Mouse (Mus musculus) intestine, embryonic 14.5 days (tissue): ENCODE measurements around the gene Rapgef2. TPM values are rescaled to one million over a fixed set of nuclear protein-coding genes. Genes with fewer than 3 reads are reported as not detected.

ENCODE experiments used
- ATAC-seq: fragments of 200-750 bp; cut with Nextera tagmentation; replicated peaks from 2 replicates; pipeline ENCODE4 v1.8.0; 2017; ENCODE audit warnings: low read depth, moderate number of reproducible peaks, moderate TSS enrichment, moderate library complexity; ENCODE audit not compliant: low FRiP score, low TSS enrichment
- DNase-seq: peaks from one replicate; pipeline ENCODE4 v3.0.0-alpha.2; 2018; ENCODE audit warnings: low spot score
- H3K27ac ChIP-seq: fragments of 300-500 bp; sonication (generic); 2 replicates; pipeline ENCODE4 v1.5.1; 2014; ENCODE audit warnings: low read depth, mild to moderate bottlenecking, control low read depth
- H3K27me3 ChIP-seq: fragments of 300-500 bp; sonication (generic); replicated peaks from 2 replicates; pipeline ENCODE4 v1.6.1; 2014; ENCODE audit warnings: low read length, control low read depth; ENCODE audit not compliant: control insufficient read depth, insufficient read depth
- H3K36me3 ChIP-seq: fragments of 300-500 bp; sonication (generic); 2 replicates; pipeline ENCODE4 v1.6.1; 2014; ENCODE audit warnings: low read length, control low read depth; ENCODE audit not compliant: control insufficient read depth, insufficient read depth
- H3K4me1 ChIP-seq: fragments of 300-500 bp; sonication (generic); replicated peaks from 2 replicates; pipeline ENCODE4 v1.6.1; 2014; ENCODE audit warnings: low read length, control low read depth, mixed read lengths; ENCODE audit not compliant: control insufficient read depth, insufficient read depth
- H3K4me2 ChIP-seq: fragments of 300-500 bp; sonication (generic); 2 replicates; pipeline ENCODE4 v1.6.1; 2014; ENCODE audit warnings: low read length
- H3K4me3 ChIP-seq: fragments of 300-500 bp; sonication (generic); 2 replicates; pipeline ENCODE4 v1.5.1; 2014; ENCODE audit warnings: low read depth, low read length, control low read depth, mixed read lengths
- H3K9ac ChIP-seq: fragments of 300-500 bp; sonication (generic); 2 replicates; pipeline ENCODE4 v1.6.1; 2014; ENCODE audit warnings: mild to moderate bottlenecking, low read length
- H3K9me3 ChIP-seq: fragments of 300-500 bp; sonication (generic); 2 replicates; pipeline ENCODE4 v1.6.1; 2016; ENCODE audit warnings: low read length, control low read depth; ENCODE audit not compliant: control insufficient read depth
- WGBS: fragments of 180-500 bp; shearing (Covaris S2); extraction: QIAGEN DNeasy Blood & Tissue Kit; methylation state at CpG from one replicate; pipeline ENCODE4 v1.1.7; 2014; 5-methylcytosine and 5-hydroxymethylcytosine counted together
- polyA plus RNA-seq: library from polyadenylated mRNA; unstranded; fragments of >200 nt; fragmentation: Nextera tagmentation; extraction: Ambion mirVana; gene quantifications from 2 replicates; pipeline ENCODE4 v1.2.1, GENCODE M21; 2014

Gene Rapgef2
- polyA plus RNA-seq, 1 experiment from 2014 or later, result 5.8 TPM

DNA sequence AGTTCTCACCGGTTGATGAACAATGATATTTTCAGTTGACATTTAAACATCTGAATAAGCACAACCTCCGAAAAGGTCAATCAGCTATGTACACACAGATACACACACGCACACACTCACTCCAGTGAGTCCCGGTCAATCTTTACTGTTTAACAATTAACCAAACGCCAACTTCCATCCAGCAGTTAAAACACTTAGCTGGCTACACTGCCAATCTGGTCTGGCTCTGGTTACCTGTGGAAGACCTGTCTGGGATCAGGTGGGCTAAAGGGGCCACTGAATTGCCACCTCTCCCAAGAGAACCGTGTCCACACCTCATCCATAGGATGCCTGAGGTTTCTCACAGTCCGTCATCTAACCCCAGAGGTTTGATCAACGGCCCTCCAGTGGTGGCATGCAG lies 63.0 kb downstream of the Rapgef2 start:
- ATAC-seq (0 out of 2 replicates have a peak, but pooled peaks have one; percentile 32), DNase-seq (no peak)
- Histone ChIP-seq H3K27ac (no peak overlapping the region), H3K36me3 (no peaks in the 10 kb centered on the region), H3K4me1 (peaks cover 11% of the 10 kb centered on the region; the same call in 1 of the 2 replicates), H3K27me3 (no peaks in the 10 kb centered on the region), H3K9ac (no peak overlapping the region), H3K4me3 (no peak overlapping the region), H3K4me2 (peak overlapping the region; percentile 30), H3K9me3 (no peaks in the 10 kb centered on the region)
- 46% methylated on average over 8 of the region's 8 CpGs for WGBS

GRCm38 (mm10) chr3:79222192-79222960 lies 63.9 kb downstream of the Rapgef2 start:
- WGBS, result 50% methylated on average over 13 of the region's 13 CpGs
- Histone ChIP-seq H3K4me2 (no peak overlapping the region), H3K9ac (no peak overlapping the region), H3K36me3 (no peaks in the 10 kb centered on the region), H3K4me1 (peaks cover 11% of the 10 kb centered on the region; the same call in 1 of the 2 replicates), H3K27me3 (no peaks in the 10 kb centered on the region), H3K9me3 (no peaks in the 10 kb centered on the region), H3K4me3 (no peak overlapping the region), H3K27ac (no peak overlapping the region)
- DNase-seq (no peak), ATAC-seq (peak; percentile 86)

DNA sequence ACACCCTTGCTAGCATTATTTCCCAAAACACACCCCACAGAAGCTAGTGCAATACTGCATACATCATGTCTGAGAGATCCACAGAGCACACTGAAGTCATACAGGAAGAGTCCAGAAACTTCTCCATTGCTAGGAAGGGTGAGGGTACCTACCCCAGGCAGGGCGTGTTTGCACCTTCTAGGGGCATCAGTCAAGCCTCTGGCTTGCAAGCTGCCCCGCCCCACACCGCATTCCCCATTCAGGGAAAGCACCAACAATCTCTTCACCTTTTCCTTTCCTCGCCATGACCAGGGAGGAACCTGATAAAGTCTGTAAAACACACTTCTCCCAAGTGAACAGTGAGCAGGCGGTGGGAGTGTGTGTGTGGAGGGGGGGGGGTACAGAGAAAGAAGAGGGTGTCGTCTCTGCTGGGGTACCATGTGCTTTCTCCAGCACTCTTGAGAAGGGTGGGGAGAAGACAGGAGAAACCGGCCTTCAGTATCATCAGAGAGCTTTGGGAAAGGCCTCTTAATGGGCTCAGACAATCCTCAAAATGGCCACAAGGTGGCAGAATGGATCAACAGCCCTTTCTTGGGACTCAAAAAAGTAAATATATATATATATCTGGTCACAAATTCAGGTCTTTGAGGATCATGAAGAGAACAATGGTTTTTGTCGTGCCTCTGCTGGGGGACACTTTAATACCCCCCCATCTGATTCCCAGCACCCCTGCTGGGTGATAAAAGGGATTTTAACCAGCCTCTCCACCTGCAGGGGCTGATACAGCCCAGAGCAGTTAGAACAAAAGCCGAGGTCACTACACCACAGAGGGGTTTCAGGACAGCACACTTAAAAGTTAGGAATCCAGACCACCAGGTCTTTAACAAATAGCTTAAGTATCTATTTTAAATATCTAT lies 64.8 kb downstream of the Rapgef2 start:
- Histone ChIP-seq H3K9me3 (no peaks in the 10 kb centered on the region), H3K4me3 (no peak overlapping the region), H3K4me1 (peaks cover 11% of the 10 kb centered on the region; the same call in 1 of the 2 replicates), H3K36me3 (no peaks in the 10 kb centered on the region), H3K4me2 (no peak overlapping the region), H3K27me3 (no peaks in the 10 kb centered on the region), H3K27ac (no peak overlapping the region), H3K9ac (no peak overlapping the region)
- DNase-seq (peak; percentile 74), ATAC-seq (peak; percentile 57)
- 42% methylated on average over 9 of the region's 9 CpGs for WGBS

DNA sequence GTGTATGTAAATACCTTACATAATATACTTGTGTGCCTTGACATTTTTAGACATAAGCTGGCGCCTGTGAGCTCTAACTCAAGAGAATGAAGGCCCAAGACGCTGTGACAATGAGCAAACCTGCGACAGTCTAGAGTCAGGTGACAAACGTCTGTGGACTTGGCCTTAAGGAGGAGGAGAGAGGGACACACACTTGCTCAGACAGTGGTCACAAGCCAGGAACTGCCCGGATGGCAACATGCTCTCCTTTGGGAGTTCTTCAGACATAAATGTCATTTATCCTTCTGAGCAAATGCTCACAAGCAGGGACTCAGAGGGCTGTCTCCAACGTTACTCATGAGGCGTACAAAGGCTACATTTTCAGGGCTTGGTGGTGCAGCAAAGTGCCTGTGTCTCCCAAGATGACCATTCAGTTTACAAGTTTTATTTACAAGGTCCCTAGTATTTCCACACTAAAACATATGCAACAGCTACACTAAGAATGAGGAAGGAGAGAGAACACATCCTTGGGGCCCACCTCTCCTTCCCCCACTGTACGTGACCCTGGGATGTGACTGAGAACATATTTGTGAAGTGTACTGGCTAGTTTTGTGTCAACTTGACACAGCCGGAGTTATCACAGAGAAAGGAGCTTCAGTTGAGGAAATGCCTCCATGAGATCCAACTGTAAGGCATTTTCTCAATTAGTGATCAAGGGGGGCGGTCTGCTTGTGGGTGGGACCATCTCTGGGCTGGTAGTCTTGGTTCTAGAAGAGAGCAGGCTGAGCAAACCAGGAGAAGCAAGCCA lies 67.0 kb downstream of the Rapgef2 start:
- H3K4me3 ChIP-seq, result no peak overlapping the region
- H3K36me3 ChIP-seq, result no peaks in the 10 kb centered on the region
- no peaks in the 10 kb centered on the region for H3K27me3 ChIP-seq
- H3K9ac ChIP-seq, result no peak overlapping the region
- H3K4me2 ChIP-seq, result no peak overlapping the region
- H3K9me3 ChIP-seq, result no peaks in the 10 kb centered on the region
- no peak overlapping the region for H3K27ac ChIP-seq
- H3K4me1 ChIP-seq, result peaks cover 11% of the 10 kb centered on the region; the same call in 1 of the 2 replicates
- 72% methylated on average over 10 of the region's 10 CpGs for WGBS
- no peak for DNase-seq
- no peak for ATAC-seq

DNA sequence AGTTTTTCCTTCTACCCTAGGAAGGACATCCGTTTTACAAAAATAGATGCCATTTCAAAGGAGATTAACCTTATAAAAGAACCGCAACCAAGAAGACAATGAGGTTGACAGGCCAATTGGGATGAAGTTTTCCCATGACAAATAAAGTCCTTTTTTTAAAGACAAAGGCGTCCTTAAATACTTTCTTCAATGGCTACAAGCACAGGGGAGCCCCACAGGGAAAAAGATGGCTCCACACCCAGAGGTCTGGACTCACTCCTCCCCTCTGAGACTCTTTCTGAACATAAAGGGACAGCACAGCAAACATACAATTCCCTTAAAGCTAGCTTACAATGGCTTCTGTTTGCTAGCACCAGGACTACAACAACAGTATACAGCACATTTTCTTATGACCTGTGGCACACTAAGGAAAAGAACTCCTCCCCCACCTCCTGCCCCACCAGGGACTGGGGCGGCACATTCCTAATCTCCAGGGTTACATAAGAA lies 67.7 kb downstream of the Rapgef2 start:
- H3K36me3 ChIP-seq, result no peaks in the 10 kb centered on the region
- H3K27me3 ChIP-seq, result no peaks in the 10 kb centered on the region
- DNase-seq (no peak), ATAC-seq (no peak)
- no peak overlapping the region for H3K4me3 ChIP-seq
- H3K4me1 ChIP-seq, result peaks cover 11% of the 10 kb centered on the region; the same call in 1 of the 2 replicates
- WGBS, result 55% methylated on average over 4 of the region's 4 CpGs
- no peak overlapping the region for H3K9ac ChIP-seq
- H3K4me2 ChIP-seq, result no peak overlapping the region
- H3K9me3 ChIP-seq, result no peaks in the 10 kb centered on the region
- H3K27ac ChIP-seq, result no peak overlapping the region

- DNase-seq (no peak), ATAC-seq (no peak)
- H3K4me3 ChIP-seq, result no peak overlapping the region
- no peaks in the 10 kb centered on the region for H3K4me1 ChIP-seq
- 59% methylated on average over 5 of the region's 5 CpGs for WGBS
- H3K27ac ChIP-seq, result no peak overlapping the region
- H3K9me3 ChIP-seq, result no peaks in the 10 kb centered on the region
- no peaks in the 10 kb centered on the region for H3K27me3 ChIP-seq
- H3K36me3 ChIP-seq, result no peaks in the 10 kb centered on the region
- H3K9ac ChIP-seq, result no peak overlapping the region
- H3K4me2 ChIP-seq, result no peak overlapping the region
Observed at GRCm38 (mm10) chr3:79210243-79210642, 76.1 kb downstream of the Rapgef2 start.

GRCm38 (mm10) chr3:79207216-79207615 lies 79.1 kb downstream of the Rapgef2 start:
- Histone ChIP-seq H3K27me3 (no peaks in the 10 kb centered on the region), H3K4me2 (no peak overlapping the region), H3K4me1 (peaks cover 10% of the 10 kb centered on the region; the same call in 1 of the 2 replicates), H3K9me3 (no peaks in the 10 kb centered on the region), H3K27ac (no peak overlapping the region), H3K36me3 (no peaks in the 10 kb centered on the region), H3K4me3 (no peak overlapping the region), H3K9ac (no peak overlapping the region)
- 84% methylated on average over 2 of the region's 2 CpGs for WGBS
- DNase-seq (peak; percentile 31), ATAC-seq (no peak)

DNA sequence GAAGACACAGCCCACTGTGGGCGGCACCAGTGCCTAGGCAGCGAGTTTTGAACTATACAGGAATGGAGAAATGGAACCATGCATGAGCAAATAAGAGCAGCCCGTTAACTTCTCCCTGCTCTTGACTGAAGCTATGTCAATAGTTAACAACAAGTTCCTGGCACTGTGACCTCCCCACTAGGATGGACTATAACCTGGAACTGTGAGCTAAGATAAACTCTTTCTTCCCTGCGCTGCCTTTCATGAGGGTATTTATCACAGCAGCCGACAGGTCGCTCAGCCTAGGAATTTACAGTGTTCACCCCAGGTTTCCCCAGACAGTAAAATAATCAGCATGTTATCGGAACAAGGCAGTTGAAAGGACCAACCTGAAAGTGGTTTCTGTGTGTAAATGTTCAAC lies 79.8 kb downstream of the Rapgef2 start:
- H3K27ac ChIP-seq, result no peak overlapping the region
- ATAC-seq (no peak), DNase-seq (peak; percentile 45)
- WGBS, result 83% methylated on average over 7 of the region's 7 CpGs
- H3K27me3 ChIP-seq, result no peaks in the 10 kb centered on the region
- no peaks in the 10 kb centered on the region for H3K36me3 ChIP-seq
- peaks cover 11% of the 10 kb centered on the region; the same call in 1 of the 2 replicates for H3K4me1 ChIP-seq
- H3K9me3 ChIP-seq, result no peaks in the 10 kb centered on the region
- H3K9ac ChIP-seq, result no peak overlapping the region
- no peak overlapping the region for H3K4me2 ChIP-seq
- no peak overlapping the region for H3K4me3 ChIP-seq
